ENCODE assay signal across 20 mouse cellular contexts in genomic region chr2:119379455-119379854, GRCm38 (mm10). TPM values are rescaled to one million over a fixed set of nuclear protein-coding genes. Genes with fewer than 3 reads are reported as not detected.
DNase-seq lines count a peak whose midpoint lies in the region; ATAC-seq and TF ChIP-seq lines count a peak whose summit lies in the region.
"Had no signal": no experiment of that assay in that cellular context is flagged by ENCODE, and none has a peak within 500 bp of the region (broad histone marks: within the 10 kb centered on the region; RNA-seq: fewer than 3 reads in every experiment).

No protein-coding gene starts in this region.

- TF ChIP-seq POLR2A in cerebellum, adult 2 months (IDR thresholded peaks at IDR 0.05; ENCODE audit: borderline replicate concordance, insufficient read depth, low read length): no peak

- DNase-seq in adrenal gland, adult 2 months: peak; percentile 45
- DNase-seq in adrenal gland, adult 18-20 months (ENCODE audit: low spot score in 2 of 2): no peak
- no peak for DNase-seq in cerebellum, adult 2 months
- DNase-seq in cerebellum, adult 18-20 months: no peak
- DNase-seq in thymus, postnatal 10 days (ENCODE audit: low spot score in 2 of 2): no peak
- DNase-seq: adrenal gland, adult 8-10 months; adrenal gland, postnatal 25 days; cerebellum, adult 11-12 months; cerebellum, adult 9-10 months; cerebellum, postnatal 10 days; cerebellum, postnatal 25 days; forebrain, postnatal 0 days had no signal

- ATAC-seq in megakaryocyte, adult 5-6 weeks (ENCODE audit: poor library complexity, severe bottlenecking): no peak
- ATAC-seq: forebrain, embryonic 13.5 days; forebrain, embryonic 15.5 days; forebrain, postnatal 0 days had no signal

- TF ChIP-seq CTCF in cerebellum, adult 2 months (IDR thresholded peaks at IDR 0.05; ENCODE audit: borderline replicate concordance, insufficient read depth, low read depth, low read length): no peak

- H3K27ac ChIP-seq in cerebellum, adult 2 months (ENCODE audit: insufficient read depth, low read length): 0 out of 2 replicates have a peak overlapping the region, but pooled peaks have one; percentile 18
- H3K27ac ChIP-seq: embryonic facial prominence, embryonic 10.5 days; embryonic facial prominence, embryonic 12.5 days; forebrain, embryonic 13.5 days; forebrain, embryonic 15.5 days had no signal

- no peaks in the 10 kb centered on the region for H3K9me3 ChIP-seq in megakaryocyte, embryonic 14.5 days
- H3K9me3 ChIP-seq: embryonic facial prominence, embryonic 10.5 days; embryonic facial prominence, embryonic 12.5 days; forebrain, embryonic 13.5 days; forebrain, embryonic 15.5 days had no signal

- 74% methylated on average over 3 of the region's 3 CpGs for WGBS in cerebellum, adult 2 months

- H3K4me3 ChIP-seq in cerebellum, adult 2 months (replicated peaks; ENCODE audit: insufficient read depth, low read depth, low read length): no peak overlapping the region
- peak overlapping the region; percentile 5 for H3K4me3 ChIP-seq in megakaryocyte, embryonic 14.5 days (replicated peaks)
- H3K4me3 ChIP-seq: embryonic facial prominence, embryonic 10.5 days; embryonic facial prominence, embryonic 12.5 days; forebrain, embryonic 13.5 days; forebrain, embryonic 15.5 days had no signal

- H3K4me1 ChIP-seq in cerebellum, adult 2 months (ENCODE audit: control insufficient read depth, insufficient read depth, low read length): no peaks in the 10 kb centered on the region
- no peaks in the 10 kb centered on the region for H3K4me1 ChIP-seq in megakaryocyte, embryonic 14.5 days
- H3K4me1 ChIP-seq: embryonic facial prominence, embryonic 10.5 days; embryonic facial prominence, embryonic 12.5 days; forebrain, embryonic 13.5 days; forebrain, embryonic 15.5 days had no signal

- H3K36me3 ChIP-seq in megakaryocyte, embryonic 14.5 days (replicated peaks; ENCODE audit: low read length): peaks cover 95% of the 10 kb centered on the region

- H3K27me3 ChIP-seq in cerebellum, adult 2 months (ENCODE audit: control insufficient read depth, insufficient read depth, low read length): no peaks in the 10 kb centered on the region
- no peaks in the 10 kb centered on the region for H3K27me3 ChIP-seq in megakaryocyte, embryonic 14.5 days (replicated peaks)
- H3K27me3 ChIP-seq: embryonic facial prominence, embryonic 12.5 days; forebrain, embryonic 13.5 days; forebrain, embryonic 15.5 days had no signal

RNA-seq across cellular contexts. Expression of gene Chac1, which starts 28.4 kb away (rescaled TPM):
- 10 to 100 TPM in 1 of 2 experiments, 1 to 10 TPM in 1; 3.1 to 28.4 TPM for total RNA-seq in adrenal gland, adult 2 months (2021)
- polyA plus RNA-seq in adrenal gland, adult 2 months (2012; rRNA removed): 12.8 and 21.4 TPM in 2 replicates
- total RNA-seq in adrenal gland, adult 18-20 months (2021): 10 to 100 TPM in 1 of 2 experiments, 1 to 10 TPM in 1; 3.7 to 13.2 TPM
- 8.1 and 9.8 TPM in 2 replicates for polyA plus RNA-seq in cerebellum, adult 2 months (2012; rRNA removed)
- 33.0 and 93.9 TPM in 2 replicates for polyA plus RNA-seq in megakaryocyte, embryonic 14.5 days (2012; ENCODE audit: insufficient read depth, low replicate concordance)
- total RNA-seq in megakaryocyte, adult 5-6 weeks (2015): 0.39 and 1.1 TPM in 2 replicates
- total RNA-seq in megakaryocyte, adult 5-6 weeks (2017): 0.51 and 1.3 TPM in 2 replicates

RNA-seq across cellular contexts. Expression of gene Dll4, which starts 53.9 kb away (rescaled TPM):
- 1 to 10 TPM; 5.8 to 9.8 TPM for total RNA-seq in adrenal gland, adult 2 months (2021)
- polyA plus RNA-seq in adrenal gland, adult 2 months (2012; rRNA removed): 14.9 and 16.0 TPM in 2 replicates
- 10 to 100 TPM in 1 of 2 experiments, 1 to 10 TPM in 1; 9.7 to 10.5 TPM for total RNA-seq in adrenal gland, adult 18-20 months (2021)
- 3.1 and 4.1 TPM in 2 replicates for polyA plus RNA-seq in cerebellum, adult 2 months (2012; rRNA removed)
- polyA plus RNA-seq in megakaryocyte, embryonic 14.5 days (2012; ENCODE audit: insufficient read depth, low replicate concordance): not detected in 2 replicates
- total RNA-seq in megakaryocyte, adult 5-6 weeks (2015): 0.09 TPM in 1 of 2 replicates, not detected in the other
- total RNA-seq in megakaryocyte, adult 5-6 weeks (2017): not detected in 2 replicates
- total RNA-seq: MEL had no signal
- polyA plus RNA-seq: C2C12 had no signal

Comparison
In these comparisons a context has a peak if more than half of its experiments do, and no peak if none do; other contexts are left out.
1. RNA of gene Dll4, which starts 53.9 kb away (total RNA-seq): 9.7 to 10.5 TPM in adrenal gland, adult 18-20 months and 5.8 to 9.8 TPM in adrenal gland, adult 2 months; 0.09 TPM in megakaryocyte, adult 5-6 weeks; every median in the first group is over 4 times any median in the second.